ENCODE assay signal across 10 mouse cellular contexts in the genomic region with DNA sequence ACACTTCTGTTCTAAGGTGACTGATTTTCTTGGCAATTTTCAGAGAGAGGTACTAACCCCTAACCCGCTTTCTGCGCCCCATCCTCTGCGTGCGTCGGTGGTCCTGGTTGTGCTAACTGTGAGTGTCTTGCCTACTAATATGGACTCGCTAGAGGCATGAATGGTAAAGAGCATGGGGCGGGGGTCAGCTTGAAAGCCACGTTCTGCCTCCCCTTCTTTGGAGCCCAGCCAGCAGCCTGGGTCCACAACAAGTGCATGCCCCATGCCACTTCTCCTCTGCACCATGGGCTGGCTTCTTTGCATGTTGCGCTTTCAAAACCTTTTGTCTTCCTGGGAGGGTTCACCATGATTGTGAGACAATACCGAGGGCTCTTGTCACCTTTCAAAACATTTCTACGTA.
A peak's percentile ranks its signal among the peaks of the same experiment; 100 is the strongest.
DNase-seq lines count a peak whose midpoint lies in the region; ATAC-seq and TF ChIP-seq lines count a peak whose summit lies in the region.
"Had no signal": no experiment of that assay in that cellular context is flagged by ENCODE, and none has a peak within 500 bp of the region (broad histone marks: within the 10 kb centered on the region; RNA-seq: fewer than 3 reads in every experiment).

No protein-coding gene starts in this region.

- 71% methylated on average over 11 of the region's 11 CpGs for WGBS in embryonic facial prominence, embryonic 13.5 days
- 74% methylated on average over 11 of the region's 11 CpGs for WGBS in embryonic facial prominence, embryonic 10.5 days
- WGBS in hindbrain, embryonic 11.5 days, result 59% methylated on average over 11 of the region's 11 CpGs
- WGBS in hindbrain, embryonic 13.5 days, result 44% methylated on average over 11 of the region's 11 CpGs
- 64% methylated on average over 11 of the region's 11 CpGs for WGBS in neural tube, embryonic 12.5 days
- 61% methylated on average over 11 of the region's 11 CpGs for WGBS in neural tube, embryonic 15.5 days
- 76% methylated on average over 11 of the region's 11 CpGs for WGBS in stomach, postnatal 0 days

- H3K4me3 ChIP-seq in embryonic facial prominence, embryonic 13.5 days, result no peak overlapping the region
- no peak overlapping the region for H3K4me3 ChIP-seq in embryonic facial prominence, embryonic 10.5 days
- H3K4me3 ChIP-seq in hindbrain, embryonic 11.5 days (ENCODE audit: low read depth, low read length), result no peak overlapping the region
- no peak overlapping the region for H3K4me3 ChIP-seq in hindbrain, embryonic 13.5 days
- no peak overlapping the region for H3K4me3 ChIP-seq in neural tube, embryonic 12.5 days
- H3K4me3 ChIP-seq in neural tube, embryonic 15.5 days (replicated peaks), result no peak overlapping the region
- no peak overlapping the region for H3K4me3 ChIP-seq in stomach, postnatal 0 days (ENCODE audit: low read depth, low read length)
- H3K4me3 ChIP-seq: embryonic facial prominence, embryonic 12.5 days; liver, embryonic 13.5 days had no signal

- DNase-seq in embryonic facial prominence, embryonic 10.5 days (ENCODE audit: low spot score), result no peak
- peak; percentile 26 for DNase-seq in hindbrain, embryonic 11.5 days (ENCODE audit: low spot score)
- no peak for DNase-seq in stomach, postnatal 0 days (ENCODE audit: low spot score)
- DNase-seq in ovary, postnatal 36 days (ENCODE audit: low spot score), result no peak
- DNase-seq: liver, embryonic 13.5 days had no signal

- peaks cover 44% of the 10 kb centered on the region for H3K4me1 ChIP-seq in embryonic facial prominence, embryonic 13.5 days
- H3K4me1 ChIP-seq in embryonic facial prominence, embryonic 10.5 days, result peaks cover 48% of the 10 kb centered on the region
- peaks cover 10% of the 10 kb centered on the region; the same call in 1 of the 2 replicates for H3K4me1 ChIP-seq in hindbrain, embryonic 11.5 days (replicated peaks; ENCODE audit: control insufficient read depth, insufficient read depth, low read length)
- H3K4me1 ChIP-seq in hindbrain, embryonic 13.5 days (replicated peaks), result peaks cover 41% of the 10 kb centered on the region
- peaks cover 40% of the 10 kb centered on the region for H3K4me1 ChIP-seq in neural tube, embryonic 12.5 days
- peaks cover 16% of the 10 kb centered on the region for H3K4me1 ChIP-seq in neural tube, embryonic 15.5 days
- H3K4me1 ChIP-seq in stomach, postnatal 0 days (replicated peaks; ENCODE audit: control insufficient read depth, insufficient read depth), result no peaks in the 10 kb centered on the region; the same call in 1 of the 2 replicates

- TF ChIP-seq EP300 in stomach, postnatal 0 days (optimal IDR thresholded peaks at IDR 0.05), result no peak

- H3K27ac ChIP-seq in embryonic facial prominence, embryonic 13.5 days, result peak overlapping the region; percentile 3; the same call in 1 of the 2 replicates
- no peak overlapping the region; the same call in 1 of the 2 replicates for H3K27ac ChIP-seq in embryonic facial prominence, embryonic 10.5 days (replicated peaks)
- peak overlapping the region; percentile 43 for H3K27ac ChIP-seq in hindbrain, embryonic 11.5 days (ENCODE audit: low read depth, low read length)
- H3K27ac ChIP-seq in hindbrain, embryonic 13.5 days, result no peak overlapping the region
- H3K27ac ChIP-seq in neural tube, embryonic 12.5 days, result no peak overlapping the region
- H3K27ac ChIP-seq in neural tube, embryonic 15.5 days (replicated peaks), result no peak overlapping the region
- peak overlapping the region; percentile 53 for H3K27ac ChIP-seq in stomach, postnatal 0 days (replicated peaks)

- no peaks in the 10 kb centered on the region for H3K9me3 ChIP-seq in embryonic facial prominence, embryonic 13.5 days
- no peaks in the 10 kb centered on the region for H3K9me3 ChIP-seq in embryonic facial prominence, embryonic 10.5 days
- H3K9me3 ChIP-seq in hindbrain, embryonic 11.5 days (ENCODE audit: control insufficient read depth, low read length), result no peaks in the 10 kb centered on the region
- H3K9me3 ChIP-seq in hindbrain, embryonic 13.5 days, result no peaks in the 10 kb centered on the region
- no peaks in the 10 kb centered on the region for H3K9me3 ChIP-seq in neural tube, embryonic 12.5 days
- H3K9me3 ChIP-seq in neural tube, embryonic 15.5 days (replicated peaks), result no peaks in the 10 kb centered on the region
- H3K9me3 ChIP-seq in stomach, postnatal 0 days (ENCODE audit: control insufficient read depth, low read length), result no peaks in the 10 kb centered on the region
- H3K9me3 ChIP-seq: embryonic facial prominence, embryonic 12.5 days; liver, embryonic 13.5 days had no signal

- H3K9ac ChIP-seq in embryonic facial prominence, embryonic 13.5 days, result no peak overlapping the region
- H3K9ac ChIP-seq in hindbrain, embryonic 11.5 days (ENCODE audit: low read depth, low read length), result no peak overlapping the region
- H3K9ac ChIP-seq in hindbrain, embryonic 13.5 days, result no peak overlapping the region
- H3K9ac ChIP-seq in neural tube, embryonic 12.5 days, result no peak overlapping the region
- no peak overlapping the region for H3K9ac ChIP-seq in neural tube, embryonic 15.5 days (replicated peaks)
- H3K9ac ChIP-seq in stomach, postnatal 0 days (ENCODE audit: low read length), result no peak overlapping the region
- H3K9ac ChIP-seq: embryonic facial prominence, embryonic 12.5 days; liver, embryonic 13.5 days had no signal

- no peak for ATAC-seq in embryonic facial prominence, embryonic 13.5 days (ENCODE audit: insufficient number of reproducible peaks, insufficient read depth, low FRiP score, low TSS enrichment, low read depth)
- ATAC-seq in hindbrain, embryonic 11.5 days (ENCODE audit: low FRiP score), result peak; percentile 33; the same call in 1 of the 2 replicates
- no peak for ATAC-seq in hindbrain, embryonic 13.5 days (ENCODE audit: low FRiP score)
- peak; percentile 36; the same call in 1 of the 2 replicates for ATAC-seq in neural tube, embryonic 12.5 days (ENCODE audit: low FRiP score, low read depth)
- ATAC-seq in neural tube, embryonic 15.5 days (ENCODE audit: low FRiP score), result no peak
- no peak for ATAC-seq in stomach, postnatal 0 days (ENCODE audit: low FRiP score, low TSS enrichment)

- H3K27me3 ChIP-seq in embryonic facial prominence, embryonic 13.5 days, result no peaks in the 10 kb centered on the region
- peaks cover 4% of the 10 kb centered on the region; the same call in 1 of the 2 replicates for H3K27me3 ChIP-seq in embryonic facial prominence, embryonic 10.5 days (replicated peaks; ENCODE audit: low read depth, poor library complexity, severe bottlenecking)
- no peaks in the 10 kb centered on the region for H3K27me3 ChIP-seq in hindbrain, embryonic 11.5 days (ENCODE audit: control insufficient read depth, insufficient read depth, low read length)
- no peaks in the 10 kb centered on the region for H3K27me3 ChIP-seq in hindbrain, embryonic 13.5 days
- no peaks in the 10 kb centered on the region; the same call in 1 of the 2 replicates for H3K27me3 ChIP-seq in neural tube, embryonic 12.5 days (replicated peaks)
- no peaks in the 10 kb centered on the region for H3K27me3 ChIP-seq in neural tube, embryonic 15.5 days (replicated peaks)
- H3K27me3 ChIP-seq in stomach, postnatal 0 days (ENCODE audit: control insufficient read depth, insufficient read depth, low read length), result no peaks in the 10 kb centered on the region
- H3K27me3 ChIP-seq: embryonic facial prominence, embryonic 12.5 days; liver, embryonic 13.5 days had no signal

- H3K4me2 ChIP-seq in embryonic facial prominence, embryonic 13.5 days, result no peak overlapping the region
- H3K4me2 ChIP-seq in hindbrain, embryonic 11.5 days (replicated peaks; ENCODE audit: low read depth, low read length), result no peak overlapping the region
- H3K4me2 ChIP-seq in hindbrain, embryonic 13.5 days, result no peak overlapping the region
- H3K4me2 ChIP-seq in neural tube, embryonic 12.5 days (replicated peaks), result no peak overlapping the region
- no peak overlapping the region for H3K4me2 ChIP-seq in neural tube, embryonic 15.5 days
- H3K4me2 ChIP-seq in stomach, postnatal 0 days (replicated peaks; ENCODE audit: low read depth), result no peak overlapping the region
- H3K4me2 ChIP-seq: liver, embryonic 13.5 days had no signal

- H3K36me3 ChIP-seq in embryonic facial prominence, embryonic 13.5 days, result no peaks in the 10 kb centered on the region
- no peaks in the 10 kb centered on the region for H3K36me3 ChIP-seq in embryonic facial prominence, embryonic 10.5 days (replicated peaks)
- no peaks in the 10 kb centered on the region for H3K36me3 ChIP-seq in hindbrain, embryonic 11.5 days (ENCODE audit: control insufficient read depth, insufficient read depth, low read length)
- H3K36me3 ChIP-seq in hindbrain, embryonic 13.5 days, result no peaks in the 10 kb centered on the region
- no peaks in the 10 kb centered on the region for H3K36me3 ChIP-seq in neural tube, embryonic 12.5 days
- H3K36me3 ChIP-seq in neural tube, embryonic 15.5 days, result no peaks in the 10 kb centered on the region
- H3K36me3 ChIP-seq in stomach, postnatal 0 days (ENCODE audit: control insufficient read depth, insufficient read depth, low read length), result no peaks in the 10 kb centered on the region
- H3K36me3 ChIP-seq: embryonic facial prominence, embryonic 12.5 days had no signal

- no peak for TF ChIP-seq CTCF in stomach, postnatal 0 days (IDR thresholded peaks at IDR 0.05; ENCODE audit: low read depth)

Comparison
In these comparisons a context has a peak if more than half of its experiments do, and no peak if none do; other contexts are left out.
1. ATAC-seq: peak in hindbrain, embryonic 11.5 days (single experiment) and neural tube, embryonic 12.5 days (single experiment); none in embryonic facial prominence, embryonic 13.5 days (single experiment), hindbrain, embryonic 13.5 days (single experiment), neural tube, embryonic 15.5 days (single experiment) and stomach, postnatal 0 days (single experiment).
2. H3K27ac ChIP-seq: peak in embryonic facial prominence, embryonic 13.5 days (single experiment), hindbrain, embryonic 11.5 days (single experiment) and stomach, postnatal 0 days (single experiment); none in embryonic facial prominence, embryonic 10.5 days (single experiment), hindbrain, embryonic 13.5 days (single experiment), neural tube, embryonic 12.5 days (single experiment) and neural tube, embryonic 15.5 days (single experiment).